Mouse (Mus musculus) myocyte (in vitro differentiated cells): ENCODE measurements around the gene Foxo1.

ENCODE experiments used
- E2F4 ChIP-seq: IDR thresholded peaks from one replicate; pipeline ENCODE4 v1.6.1; 2011; ENCODE audit warnings: mild to moderate bottlenecking, control low read depth, moderate library complexity; ENCODE audit not compliant: insufficient read depth
- MAX ChIP-seq: IDR thresholded peaks from one replicate; pipeline ENCODE4 v1.6.1; 2011; ENCODE audit warnings: low read depth, mild to moderate bottlenecking, control low read depth
- MYOD1 ChIP-seq, 3 experiments: IDR thresholded peaks; one replicate each; pipeline ENCODE4 v1.6.1; 2011; ENCODE audit warnings: control low read depth in 2 of 3, low read depth in 2 of 3, mild to moderate bottlenecking in 2 of 3, moderate library complexity in 1 of 3; ENCODE audit not compliant: insufficient read length in 2 of 3, control insufficient read depth in 1 of 3
- MYOG ChIP-seq, 3 experiments: IDR thresholded peaks; one replicate each; pipeline ENCODE4 v1.6.1; 2011; ENCODE audit warnings: control low read depth in 2 of 3, low read depth in 2 of 3, mild to moderate bottlenecking in 2 of 3; ENCODE audit not compliant: insufficient read length in 2 of 3, control insufficient read depth in 1 of 3, insufficient read depth in 1 of 3
- POLR2A ChIP-seq: IDR thresholded peaks from one replicate; pipeline ENCODE4 v1.6.1; 2011; ENCODE audit warnings: low read depth, mild to moderate bottlenecking, control low read depth, moderate library complexity; ENCODE audit not compliant: insufficient read length
- POLR2AphosphoS2 ChIP-seq: IDR thresholded peaks from one replicate; pipeline ENCODE4 v1.6.1; 2011; ENCODE audit warnings: low read depth, control low read depth; ENCODE audit not compliant: insufficient read length
- REST ChIP-seq: IDR thresholded peaks from one replicate; pipeline ENCODE4 v1.6.1; 2011; ENCODE audit warnings: mild to moderate bottlenecking, control low read depth, moderate library complexity; ENCODE audit not compliant: insufficient read depth, insufficient read length
- SRF ChIP-seq: IDR thresholded peaks from one replicate; pipeline ENCODE4 v1.6.1; 2011; ENCODE audit warnings: low read depth; ENCODE audit not compliant: control insufficient read depth, insufficient read length
- TCF12 ChIP-seq: IDR thresholded peaks from one replicate; pipeline ENCODE4 v1.6.1; 2011; ENCODE audit warnings: mild to moderate bottlenecking, control low read depth; ENCODE audit not compliant: poor library complexity, insufficient read depth, severe bottlenecking
- TCF3 ChIP-seq: IDR thresholded peaks from one replicate; pipeline ENCODE4 v1.6.1; 2011; ENCODE audit warnings: low read depth, control low read depth; ENCODE audit not compliant: insufficient read length
- USF1 ChIP-seq: IDR thresholded peaks from one replicate; pipeline ENCODE4 v1.6.1; 2011; ENCODE audit warnings: low read depth, mild to moderate bottlenecking, control low read depth, moderate library complexity

- TF ChIP-seq POLR2A (no peak), MYOG (IDR thresholded peaks at IDR 0.05; ENCODE audit: control insufficient read depth in 1 of 3, insufficient read depth in 1 of 3, insufficient read length in 2 of 3, low read depth in 2 of 3) (no peak), TCF12 (no peak), POLR2AphosphoS2 (no peak), MYOD1 (IDR thresholded peaks at IDR 0.05; ENCODE audit: control insufficient read depth in 1 of 3, insufficient read length in 2 of 3, low read depth in 2 of 3) (no peak), TCF3 (no peak), USF1 (no peak), MAX (no peak), E2F4 (no peak), SRF (no peak), REST (no peak)
These were observed 58.6 kb downstream of the Foxo1 start for GRCm38 (mm10) chr3:52326687-52327086.
